In genomic region chr3:88141787-88142523, GRCm38 (mm10) we compare ENCODE assay signal across 8 mouse cellular contexts. TPM values are rescaled to one million over a fixed set of nuclear protein-coding genes. Genes with fewer than 3 reads are reported as not detected.
DNase-seq lines count a peak whose midpoint lies in the region; ATAC-seq and TF ChIP-seq lines count a peak whose summit lies in the region.

Gene Mef2d, plus strand, starts transcription at chr3:88142372.

- ATAC-seq in G1E (ENCODE audit: extremely low read depth, insufficient number of reproducible peaks, low FRiP score, poor library complexity, severe bottlenecking) = peak; percentile 69
- ATAC-seq in forebrain, embryonic 16.5 days = peak; percentile 89
- ATAC-seq in lung, embryonic 14.5 days (ENCODE audit: insufficient read depth) = peak; percentile 83

- H3K27ac ChIP-seq in forebrain, embryonic 16.5 days (ENCODE audit: low read length) = peak within 1 kb of the TSS; percentile 99
- H3K27ac ChIP-seq in layer of hippocampus, adult 2 months = peak within 1 kb of the TSS; percentile 96
- H3K27ac ChIP-seq in lung, embryonic 14.5 days (ENCODE audit: low read depth) = peak within 1 kb of the TSS; percentile 99
- peak within 1 kb of the TSS; percentile 99 for H3K27ac ChIP-seq in olfactory bulb, adult 2 months (ENCODE audit: insufficient read depth, low read depth, low read length)
- peak within 1 kb of the TSS; percentile 95 for H3K27ac ChIP-seq in thymus, adult 2 months (ENCODE audit: control insufficient read depth, insufficient read depth, low read length)

- H3K27me3 ChIP-seq in G1E (ENCODE audit: insufficient read depth, low read length) = no peaks in the 10 kb centered on the region
- H3K27me3 ChIP-seq in forebrain, embryonic 16.5 days (replicated peaks; ENCODE audit: control insufficient read depth, insufficient read depth, low read length) = no peaks in the 10 kb centered on the region
- no peaks in the 10 kb centered on the region for H3K27me3 ChIP-seq in lung, embryonic 14.5 days (ENCODE audit: insufficient read depth, low read length)
- no peaks in the 10 kb centered on the region for H3K27me3 ChIP-seq in thymus, adult 2 months (ENCODE audit: control insufficient read depth, insufficient read depth, low read length)

- H3K36me3 ChIP-seq in G1E (replicated peaks) = peaks cover 33% of the 10 kb centered on the region
- H3K36me3 ChIP-seq in forebrain, embryonic 16.5 days (ENCODE audit: control insufficient read depth, insufficient read depth) = no peaks in the 10 kb centered on the region
- H3K36me3 ChIP-seq in lung, embryonic 14.5 days (ENCODE audit: insufficient read depth) = no peaks in the 10 kb centered on the region
- no peaks in the 10 kb centered on the region for H3K36me3 ChIP-seq in thymus, adult 2 months (ENCODE audit: control insufficient read depth, insufficient read depth, low read length)

- H3K4me2 ChIP-seq in forebrain, embryonic 16.5 days (ENCODE audit: low read length) = peak within 1 kb of the TSS; percentile 91
- H3K4me2 ChIP-seq in lung, embryonic 14.5 days = peak within 1 kb of the TSS; percentile 97

- peak within 1 kb of the TSS; percentile 86 for H3K4me3 ChIP-seq in G1E (ENCODE audit: low read depth, low read length)
- H3K4me3 ChIP-seq in forebrain, embryonic 16.5 days (replicated peaks; ENCODE audit: low read length) = peak within 1 kb of the TSS; percentile 88
- H3K4me3 ChIP-seq in layer of hippocampus, adult 2 months = peak within 1 kb of the TSS; percentile 63
- H3K4me3 ChIP-seq in lung, embryonic 14.5 days (ENCODE audit: low read depth, low read length) = peak within 1 kb of the TSS; percentile 89
- peak within 1 kb of the TSS; percentile 68 for H3K4me3 ChIP-seq in olfactory bulb, adult 2 months (ENCODE audit: insufficient read depth, low read depth, low read length)
- peak within 1 kb of the TSS; percentile 96 for H3K4me3 ChIP-seq in thymus, adult 2 months (ENCODE audit: control insufficient read depth, insufficient read depth, low read length)

- no peak for TF ChIP-seq CTCF in G1E (IDR thresholded peaks at IDR 0.05; ENCODE audit: low read depth, low read length)
- TF ChIP-seq CTCF in layer of hippocampus, adult 2 months (conservative IDR thresholded peaks at IDR 0.05) = peak; percentile 57
- peak; percentile 39; the same call in 1 of the 2 replicates for TF ChIP-seq CTCF in lung, embryonic 14.5 days (IDR thresholded peaks at IDR 0.05; ENCODE audit: low read depth)
- no peak for TF ChIP-seq CTCF in olfactory bulb, adult 2 months (IDR thresholded peaks at IDR 0.05; ENCODE audit: insufficient read depth, low read depth, low read length)
- TF ChIP-seq CTCF in thymus, adult 2 months (IDR thresholded peaks at IDR 0.05; ENCODE audit: borderline replicate concordance, control insufficient read depth, extremely low read depth, insufficient read depth, low read length, poor library complexity) = no peak; the same call in 1 of the 2 replicates

- H3K9me3 ChIP-seq in G1E (replicated peaks) = no peaks in the 10 kb centered on the region
- H3K9me3 ChIP-seq in forebrain, embryonic 16.5 days (ENCODE audit: control insufficient read depth, low read length) = no peaks in the 10 kb centered on the region
- H3K9me3 ChIP-seq in lung, embryonic 14.5 days (ENCODE audit: low read depth, low read length) = no peaks in the 10 kb centered on the region

- intact Hi-C loops in heart, postnatal 36 days (cut with DNase I) = loop anchor here (2.0 kb wide), 1 partner anchor 31 kb away; no protein-coding TSS in a partner anchor

- H3K4me1 ChIP-seq in G1E (ENCODE audit: insufficient read depth, low read depth, low read length) = peaks cover 84% of the 10 kb centered on the region
- peaks cover 63% of the 10 kb centered on the region for H3K4me1 ChIP-seq in forebrain, embryonic 16.5 days (replicated peaks; ENCODE audit: control insufficient read depth, insufficient read depth, low read length)
- peaks cover 45% of the 10 kb centered on the region for H3K4me1 ChIP-seq in lung, embryonic 14.5 days (ENCODE audit: insufficient read depth)
- peaks cover 54% of the 10 kb centered on the region for H3K4me1 ChIP-seq in olfactory bulb, adult 2 months (ENCODE audit: control insufficient read depth, insufficient read depth, low read length)
- peaks cover 53% of the 10 kb centered on the region for H3K4me1 ChIP-seq in thymus, adult 2 months (replicated peaks; ENCODE audit: control insufficient read depth, insufficient read depth, low read length)

- peak; percentile 91 for DNase-seq in G1E (ENCODE audit: low spot score)
- DNase-seq in cerebellum, adult 18-20 months = peak; percentile 97 to 98
- peak; percentile 94 for DNase-seq in heart, postnatal 36 days
- DNase-seq in layer of hippocampus, adult 2 months (ENCODE audit: low spot score in 2 of 2) = peak; percentile 93 to 95
- DNase-seq in lung, embryonic 14.5 days = peak; percentile 97
- peak; percentile 96 for DNase-seq in thymus, adult 2 months

- peak within 1 kb of the TSS; percentile 85 for H3K9ac ChIP-seq in forebrain, embryonic 16.5 days (replicated peaks; ENCODE audit: low read depth, low read length)
- H3K9ac ChIP-seq in lung, embryonic 14.5 days = peak within 1 kb of the TSS; percentile 91

- peak; percentile 71 for TF ChIP-seq POLR2A in olfactory bulb, adult 2 months (IDR thresholded peaks at IDR 0.05; ENCODE audit: insufficient read depth, low read depth, low read length)
- peak; percentile 96 for TF ChIP-seq POLR2A in thymus, adult 2 months (IDR thresholded peaks at IDR 0.05; ENCODE audit: control insufficient read depth, extremely low read depth, insufficient read depth, low read length, poor library complexity)

- 0% methylated on average over 42 of the region's 52 CpGs for WGBS in forebrain, embryonic 16.5 days
- under 1% methylated on average over 52 of the region's 52 CpGs for whole genome bisulfite sequencing in lung, embryonic 14.5 days
- WGBS in olfactory bulb, adult 2 months = under 1% methylated on average over 52 of the region's 52 CpGs
- under 1% methylated on average over 52 of the region's 52 CpGs for WGBS in thymus, adult 2 months

RNA-seq across cellular contexts. Expression of gene Mef2d, which starts in this region (rescaled TPM):
- total RNA-seq in G1E (2014; fragmentation: Nextera tagmentation) (125 and 128 TPM in 2 replicates), G1E (2017) (15.4 and 17.0 TPM in 2 replicates)
- polyA plus RNA-seq in G1E (2012) = 133 and 141 TPM in 2 replicates
- 25.1 and 28.3 TPM in 2 replicates for polyA plus RNA-seq in forebrain, embryonic 16.5 days (2015; fragmentation: Nextera tagmentation; extraction: Ambion mirVana)
- 100 to 1,000 TPM; 123 to 138 TPM for total RNA-seq in heart, postnatal 36 days (2021)
- 100 to 1,000 TPM; 206 to 210 TPM for total RNA-seq in layer of hippocampus, adult 2 months (2021)
- polyA plus RNA-seq in lung, embryonic 14.5 days (2014; fragmentation: Nextera tagmentation; extraction: Ambion mirVana) = 24.7 and 25.4 TPM in 2 replicates
- polyA plus RNA-seq in olfactory bulb, adult 2 months (2012; ENCODE audit: insufficient read depth, insufficient read length, low replicate concordance, missing spikeins) = 460 TPM in 1 of 2 replicates, not detected in the other
- 343 and 377 TPM in 2 replicates for polyA plus RNA-seq in thymus, adult 2 months (2012; rRNA removed)

Comparison
In these comparisons a context has a peak if more than half of its experiments do, and no peak if none do; other contexts are left out.
1. Peak in every context shown above with its lines: DNase-seq, ATAC-seq, H3K4me3 ChIP-seq and H3K27ac ChIP-seq.
2. CTCF ChIP-seq: peak in layer of hippocampus, adult 2 months (single experiment) and lung, embryonic 14.5 days (single experiment); none in G1E (single experiment), olfactory bulb, adult 2 months (single experiment) and thymus, adult 2 months (single experiment).